Mouse (Mus musculus): ENCODE data around the gene Chid1. TPM values are rescaled to one million over a fixed set of nuclear protein-coding genes. Genes with fewer than 3 reads are reported as not detected.
A peak's percentile ranks its signal among the peaks of the same experiment; 100 is the strongest.

The Chid1 gene
- polyA plus RNA-seq, 1 experiment from 2014 or later, result 20.8 TPM

DNA sequence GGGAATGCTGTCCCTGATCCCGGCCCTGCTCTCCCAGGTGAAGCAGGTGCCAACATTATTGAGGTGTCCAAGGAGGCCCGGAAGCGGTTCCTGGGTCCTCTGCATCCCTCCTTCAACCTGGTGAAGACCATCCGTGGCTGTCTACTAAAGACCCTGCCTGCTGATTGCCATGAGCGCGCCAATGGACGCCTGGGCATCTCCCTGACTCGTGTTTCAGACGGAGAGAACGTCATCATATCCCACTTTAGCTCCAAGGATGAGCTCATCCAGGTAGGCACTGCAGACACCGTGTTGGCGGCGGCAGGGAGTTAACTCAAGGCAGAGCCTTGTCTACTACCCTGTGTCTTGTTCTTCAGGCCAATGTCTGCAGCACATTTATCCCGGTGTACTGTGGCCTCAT, 82.4 kb downstream of the Chid1 start:
- 93% methylated on average over 14 of the region's 14 CpGs for WGBS
- no peak overlapping the region for H3K9ac ChIP-seq (ENCODE audit: low read length)
- no peak overlapping the region for H3K4me3 ChIP-seq (ENCODE audit: low read depth, low read length)
- H3K4me2 ChIP-seq (replicated peaks; ENCODE audit: low read depth), result no peak overlapping the region
- no peak overlapping the region for H3K27ac ChIP-seq (replicated peaks)
- DNase-seq (ENCODE audit: low spot score), result no peak
- no peaks in the 10 kb centered on the region for H3K27me3 ChIP-seq (ENCODE audit: control insufficient read depth, insufficient read depth, low read length)
- TF ChIP-seq EP300 (optimal IDR thresholded peaks at IDR 0.05) (no peak), CTCF (IDR thresholded peaks at IDR 0.05; ENCODE audit: low read depth) (no peak)
- H3K36me3 ChIP-seq (ENCODE audit: control insufficient read depth, insufficient read depth, low read length), result peaks cover 3% of the 10 kb centered on the region; the same call in 1 of the 2 replicates
- no peaks in the 10 kb centered on the region for H3K9me3 ChIP-seq (ENCODE audit: control insufficient read depth, low read length)
- H3K4me1 ChIP-seq (replicated peaks; ENCODE audit: control insufficient read depth, insufficient read depth), result peaks cover 9% of the 10 kb centered on the region; the same call in 1 of the 2 replicates
- no peak for ATAC-seq (ENCODE audit: low FRiP score, low TSS enrichment)

DNA sequence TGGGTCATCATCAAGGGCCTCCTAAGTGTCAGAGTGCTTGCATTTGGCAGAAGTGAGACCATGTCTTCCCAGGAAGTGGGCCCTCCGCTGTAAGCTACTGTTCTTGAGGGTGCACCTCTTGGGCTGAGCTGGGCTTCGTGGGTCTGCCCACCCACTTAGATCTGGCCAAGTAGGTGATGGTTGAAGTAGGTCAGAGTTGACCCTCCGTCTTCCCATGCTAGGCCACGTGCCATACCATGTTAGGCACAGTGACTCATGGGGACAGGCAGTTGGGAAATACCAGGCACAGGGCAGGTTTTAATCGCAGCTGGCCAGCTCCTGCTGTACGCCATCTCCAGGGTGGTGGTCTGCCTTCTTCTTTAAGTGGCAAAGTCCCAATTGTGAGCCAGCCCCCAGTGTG, 82.9 kb downstream of the Chid1 start:
- TF ChIP-seq CTCF (IDR thresholded peaks at IDR 0.05; ENCODE audit: low read depth), result no peak
- no peak for TF ChIP-seq EP300 (optimal IDR thresholded peaks at IDR 0.05)
- DNase-seq (ENCODE audit: low spot score), result no peak
- Histone ChIP-seq H3K36me3 (ENCODE audit: control insufficient read depth, insufficient read depth, low read length) (peaks cover 6% of the 10 kb centered on the region; the same call in 1 of the 2 replicates), H3K9me3 (ENCODE audit: control insufficient read depth, low read length) (no peaks in the 10 kb centered on the region), H3K27ac (replicated peaks) (no peak overlapping the region; the same call in 1 of the 2 replicates), H3K4me1 (replicated peaks; ENCODE audit: control insufficient read depth, insufficient read depth) (peaks cover 9% of the 10 kb centered on the region; the same call in 1 of the 2 replicates), H3K9ac (ENCODE audit: low read length) (no peak overlapping the region; the same call in 1 of the 2 replicates), H3K27me3 (ENCODE audit: control insufficient read depth, insufficient read depth, low read length) (no peaks in the 10 kb centered on the region), H3K4me3 (ENCODE audit: low read depth, low read length) (no peak overlapping the region), H3K4me2 (replicated peaks; ENCODE audit: low read depth) (peak overlapping the region; percentile 86; the same call in 1 of the 2 replicates)
- 72% methylated on average over 6 of the region's 6 CpGs for WGBS
- ATAC-seq (ENCODE audit: low FRiP score, low TSS enrichment), result no peak

DNA sequence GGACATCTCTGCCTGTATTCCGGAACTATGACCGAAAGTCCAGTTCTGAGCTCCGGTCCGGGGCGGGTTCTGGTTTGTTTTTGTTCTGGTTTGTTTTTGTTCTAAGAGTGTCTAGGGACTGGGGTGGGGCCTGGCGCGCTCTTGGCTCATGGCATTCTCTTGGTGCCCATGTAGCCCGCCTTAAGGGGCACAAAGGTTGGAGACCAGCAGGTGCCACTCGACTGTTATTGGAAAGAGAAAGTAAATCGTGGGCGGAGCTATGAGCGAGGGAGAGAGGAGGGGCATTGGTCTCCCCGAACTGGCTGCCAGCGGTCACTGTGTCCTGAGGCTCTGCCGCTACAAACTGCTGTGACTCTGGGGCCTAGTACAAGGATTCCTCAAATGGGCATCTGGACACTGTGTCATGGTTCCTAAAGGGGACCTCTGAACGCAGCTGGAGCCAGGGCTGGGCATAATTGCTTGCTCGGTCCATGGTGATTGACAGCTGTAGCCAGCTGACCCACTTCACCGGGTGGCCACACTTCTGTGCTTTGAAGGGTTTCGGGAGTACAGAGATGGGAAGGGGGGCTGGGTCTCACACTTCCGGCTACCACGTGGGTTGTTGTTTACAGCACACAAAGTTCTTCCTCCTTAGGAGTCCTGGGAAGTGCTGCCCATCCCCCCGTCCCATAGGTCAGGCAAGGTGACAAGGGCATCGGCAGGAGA, 83.9 kb downstream of the Chid1 start:
- peaks cover 6% of the 10 kb centered on the region; the same call in 1 of the 2 replicates for H3K36me3 ChIP-seq (ENCODE audit: control insufficient read depth, insufficient read depth, low read length)
- WGBS, result 3% methylated on average over 23 of the region's 23 CpGs
- H3K9me3 ChIP-seq (ENCODE audit: control insufficient read depth, low read length), result no peaks in the 10 kb centered on the region
- peak overlapping the region; percentile 87 for H3K27ac ChIP-seq (replicated peaks)
- peak overlapping the region; percentile 79 for H3K9ac ChIP-seq (ENCODE audit: low read length)
- 0 out of 2 replicates have a peak, but pooled peaks have one; percentile 3 for TF ChIP-seq CTCF (IDR thresholded peaks at IDR 0.05; ENCODE audit: low read depth)
- no peak for TF ChIP-seq EP300 (optimal IDR thresholded peaks at IDR 0.05)
- DNase-seq (ENCODE audit: low spot score) (peak; percentile 85), ATAC-seq (ENCODE audit: low FRiP score, low TSS enrichment) (peak; percentile 44)
- peak overlapping the region; percentile 86 for H3K4me2 ChIP-seq (replicated peaks; ENCODE audit: low read depth)
- no peaks in the 10 kb centered on the region for H3K27me3 ChIP-seq (ENCODE audit: control insufficient read depth, insufficient read depth, low read length)
- H3K4me3 ChIP-seq (ENCODE audit: low read depth, low read length), result peak overlapping the region; percentile 57
- H3K4me1 ChIP-seq (replicated peaks; ENCODE audit: control insufficient read depth, insufficient read depth), result 0 out of 2 replicates have a peak, but pooled peaks cover 3% of the 10 kb centered on the region

DNA sequence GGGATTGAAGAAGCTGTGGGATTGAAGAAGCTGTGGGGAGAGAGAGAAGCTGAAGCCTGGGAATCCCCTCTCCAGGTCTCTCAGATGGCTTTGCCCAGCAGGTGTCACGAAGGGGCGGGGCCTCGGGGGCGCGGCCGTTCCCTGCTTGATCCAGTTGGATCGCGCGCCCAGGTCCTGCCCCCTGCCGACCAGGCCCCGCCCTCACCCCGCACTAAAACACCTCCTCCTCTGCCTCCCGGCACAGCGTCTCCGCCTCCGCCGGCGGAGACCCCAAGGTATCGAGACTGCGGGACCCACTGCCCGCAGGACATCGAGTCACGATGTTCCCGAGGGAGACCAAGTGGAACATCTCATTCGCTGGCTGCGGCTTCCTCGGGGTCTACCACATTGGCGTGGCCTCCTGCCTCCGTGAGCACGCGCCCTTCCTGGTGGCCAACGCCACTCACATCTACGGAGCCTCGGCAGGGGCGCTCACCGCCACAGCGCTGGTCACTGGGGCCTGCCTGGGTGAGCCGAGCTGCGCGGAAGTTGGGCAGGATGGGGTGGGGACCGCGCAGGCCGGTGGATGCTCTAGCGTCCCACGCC, 84.6 kb downstream of the Chid1 start, which contains the start of gene Pnpla2:
Pnpla2 (plus strand) TSS at position 232 of the 585 bp plus-strand sequence.
- H3K36me3 ChIP-seq (ENCODE audit: control insufficient read depth, insufficient read depth, low read length), result peaks cover 6% of the 10 kb centered on the region; the same call in 1 of the 2 replicates
- DNase-seq (ENCODE audit: low spot score), result peak; percentile 99
- H3K27ac ChIP-seq (replicated peaks), result peak within 1 kb of the TSS; percentile 87
- TF ChIP-seq EP300 (optimal IDR thresholded peaks at IDR 0.05), result no peak
- peak; percentile 52; the same call in 1 of the 2 replicates for TF ChIP-seq CTCF (IDR thresholded peaks at IDR 0.05; ENCODE audit: low read depth)
- no peaks in the 10 kb centered on the region for H3K9me3 ChIP-seq (ENCODE audit: control insufficient read depth, low read length)
- H3K9ac ChIP-seq (ENCODE audit: low read length), result peak within 1 kb of the TSS; percentile 79
- WGBS, result under 1% methylated on average over 44 of the region's 45 CpGs
- peak within 1 kb of the TSS; percentile 86 for H3K4me2 ChIP-seq (replicated peaks; ENCODE audit: low read depth)
- H3K4me1 ChIP-seq (replicated peaks; ENCODE audit: control insufficient read depth, insufficient read depth), result 0 out of 2 replicates have a peak, but pooled peaks cover 3% of the 10 kb centered on the region
- H3K4me3 ChIP-seq (ENCODE audit: low read depth, low read length), result peak within 1 kb of the TSS; percentile 57
- H3K27me3 ChIP-seq (ENCODE audit: control insufficient read depth, insufficient read depth, low read length), result no peaks in the 10 kb centered on the region
- ATAC-seq (ENCODE audit: low FRiP score, low TSS enrichment), result peak; percentile 83

DNA sequence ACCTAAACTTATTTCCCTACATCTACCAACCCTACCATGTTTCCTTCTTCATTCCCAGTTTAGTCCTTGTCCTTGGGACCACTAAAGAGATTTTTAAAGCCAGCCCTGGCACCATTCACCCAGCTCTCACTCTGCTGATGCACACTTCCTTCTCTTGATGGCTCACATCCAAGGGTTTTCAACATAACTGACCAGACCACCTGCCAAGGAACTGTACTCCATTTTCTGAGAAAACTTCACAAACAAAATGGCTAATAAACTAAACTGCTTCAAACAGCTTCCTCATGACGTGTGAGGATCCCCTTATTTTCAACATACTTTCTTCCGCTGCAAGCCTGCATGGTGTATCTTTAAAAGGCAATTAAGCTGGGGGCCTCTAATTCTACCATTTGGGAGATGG, 86.0 kb downstream of the Chid1 start:
- TF ChIP-seq CTCF (IDR thresholded peaks at IDR 0.05; ENCODE audit: low read depth) (no peak), EP300 (optimal IDR thresholded peaks at IDR 0.05) (no peak)
- whole genome bisulfite sequencing, result 72% methylated on average over 2 of the region's 2 CpGs

More for the DNA sequence above, 86.0 kb downstream of the Chid1 start:
- Histone ChIP-seq H3K4me1 (replicated peaks; ENCODE audit: control insufficient read depth, insufficient read depth) (peaks cover 3% of the 10 kb centered on the region; the same call in 1 of the 2 replicates), H3K36me3 (ENCODE audit: control insufficient read depth, insufficient read depth, low read length) (peaks cover 4% of the 10 kb centered on the region; the same call in 1 of the 2 replicates), H3K4me2 (replicated peaks; ENCODE audit: low read depth) (no peak overlapping the region), H3K9ac (ENCODE audit: low read length) (no peak overlapping the region), H3K9me3 (ENCODE audit: control insufficient read depth, low read length) (no peaks in the 10 kb centered on the region), H3K27ac (replicated peaks) (no peak overlapping the region), H3K27me3 (ENCODE audit: control insufficient read depth, insufficient read depth, low read length) (no peaks in the 10 kb centered on the region), H3K4me3 (ENCODE audit: low read depth, low read length) (no peak overlapping the region)
- DNase-seq (ENCODE audit: low spot score) (no peak), ATAC-seq (ENCODE audit: low FRiP score, low TSS enrichment) (no peak)

Measured in stomach, postnatal 0 days (tissue).